Mouse (Mus musculus): ENCODE data around the gene Calcoco1. TPM values are rescaled to one million over a fixed set of nuclear protein-coding genes. Genes with fewer than 3 reads are reported as not detected.

The Calcoco1 gene
- 100 to 1,000 TPM in 1 of 2 experiments, 10 to 100 TPM in 1; 89.5 to 104 TPM for total RNA-seq (2021)
- long read RNA-seq, experiment 1, transcript Calcoco1-201 (15 exons, 2,824 nt), result major isoform, 83 of 111 reads
- long read RNA-seq, experiment 1, partial matches to known transcripts, result 15 of 111 reads
- long read RNA-seq, experiment 1, other reads (novel, unspliced or antisense), result 13 of 111 reads
- long read RNA-seq, experiment 2, transcript Calcoco1-201 (15 exons, 2,824 nt), result major isoform, 110 of 132 reads
- long read RNA-seq, experiment 2, partial matches to known transcripts, result 11 of 132 reads
- long read RNA-seq, experiment 2, other reads (novel, unspliced or antisense), result 7 of 132 reads

DNA sequence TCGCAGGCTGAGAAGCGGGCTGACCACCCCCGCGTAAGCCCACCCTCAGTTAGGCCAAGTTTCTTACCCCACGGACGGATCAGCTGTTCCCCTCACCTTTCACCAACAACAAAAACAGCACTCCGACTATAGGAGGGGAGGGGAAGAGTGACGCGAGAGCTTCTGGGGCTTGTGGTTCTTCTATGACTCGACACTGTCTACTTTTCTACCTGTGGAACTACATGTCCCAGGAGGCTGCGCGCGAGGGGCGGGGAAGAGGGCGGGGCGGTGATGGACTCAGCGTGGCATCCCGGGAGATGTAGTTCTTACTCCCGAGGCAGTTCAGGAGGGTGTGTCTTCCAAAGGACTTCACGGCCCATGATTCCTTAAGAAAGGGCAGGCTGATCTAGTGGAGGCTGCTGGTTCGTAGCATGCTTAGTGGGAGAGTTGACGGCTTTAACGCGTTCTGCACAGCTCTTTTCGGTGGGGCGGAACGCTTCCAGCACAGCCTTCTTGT is at the start of gene Calcoco1:
Gene Calcoco1 (minus strand): TSS at position 199 of the 496 bp plus-strand sequence.
- peak; percentile 93 to 95 for DNase-seq
- intact Hi-C loops (cut with DNase I), result no loop called here

DNA sequence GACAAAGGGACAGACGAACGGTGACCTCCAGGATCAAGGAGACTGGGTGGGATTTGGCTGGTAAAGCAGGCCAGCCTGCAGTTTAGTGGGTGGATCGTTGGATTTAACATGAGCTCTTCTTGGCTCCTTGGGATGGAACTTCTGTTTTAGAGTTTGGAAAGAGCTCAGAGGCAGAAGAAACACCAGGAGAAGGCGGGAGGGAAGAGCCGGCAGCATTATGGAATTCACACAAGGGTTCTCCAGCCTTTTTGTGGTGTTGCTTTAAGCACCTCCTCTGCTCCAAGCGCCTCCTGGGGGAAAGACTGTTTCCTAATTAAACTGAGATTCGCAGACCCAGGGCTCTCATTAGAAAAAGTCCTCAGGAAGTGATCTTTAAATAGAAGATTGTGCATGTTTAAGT is 48.9 kb upstream of the Calcoco1 start:
- DNase-seq, result no peak
- intact Hi-C loops (cut with DNase I), result no loop called here

DNA sequence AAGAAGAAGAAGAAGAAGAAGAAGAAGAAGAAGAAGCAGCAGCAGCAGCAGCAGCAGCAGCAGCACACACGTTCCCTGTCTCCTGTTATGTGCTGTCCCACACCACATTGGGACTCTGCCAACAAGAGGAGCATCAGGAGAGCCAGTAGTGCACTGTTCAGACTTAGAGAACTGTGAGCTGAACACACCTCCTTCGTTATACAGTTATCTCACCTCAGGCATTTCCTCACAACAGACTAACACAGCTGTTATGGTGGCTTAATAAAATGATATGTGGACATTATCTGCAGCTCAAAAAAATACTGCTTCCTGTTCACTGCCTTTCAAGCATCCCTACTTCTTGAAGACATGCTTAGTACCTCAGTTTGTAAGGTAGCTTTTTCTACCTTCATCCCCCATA is 43.2 kb upstream of the Calcoco1 start:
- no peak for DNase-seq
- intact Hi-C loops (cut with DNase I), result no loop called here

DNA sequence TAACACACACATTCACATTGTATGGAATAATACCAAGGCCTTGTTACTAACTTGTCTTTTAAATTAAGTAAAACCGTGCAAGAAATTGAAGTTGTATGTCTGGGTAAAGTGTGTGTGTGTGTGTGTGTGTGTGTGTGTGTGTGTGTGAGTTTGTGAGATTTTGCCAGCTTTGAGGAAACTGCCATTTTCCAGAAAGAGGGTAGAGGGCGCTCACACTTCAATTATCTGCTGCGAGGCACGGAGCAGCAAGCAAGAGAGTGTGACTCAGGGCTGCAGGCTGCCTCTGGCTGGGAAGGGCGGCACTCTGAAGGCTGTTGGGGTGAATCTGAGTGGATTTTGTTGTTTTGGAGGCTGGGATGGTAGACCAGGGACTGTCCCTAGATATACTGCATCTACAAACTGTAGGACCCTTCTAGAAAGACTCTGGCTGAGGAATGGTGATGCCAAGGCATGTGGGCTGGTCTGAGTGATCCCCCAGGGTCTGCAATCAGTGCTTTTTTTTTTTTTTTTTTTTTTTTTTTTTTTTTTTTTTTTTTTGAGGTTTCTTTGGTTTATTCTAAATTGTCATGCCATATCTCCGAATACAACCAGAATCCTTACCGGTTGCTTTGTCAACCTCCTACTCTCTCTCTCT is 39.9 kb upstream of the Calcoco1 start:
- intact Hi-C loops (cut with DNase I), result loop anchor here (5.0 kb wide), 1 partner anchor 210 kb away; no protein-coding TSS in a partner anchor
- DNase-seq, result peak; percentile 29 to 57

DNA sequence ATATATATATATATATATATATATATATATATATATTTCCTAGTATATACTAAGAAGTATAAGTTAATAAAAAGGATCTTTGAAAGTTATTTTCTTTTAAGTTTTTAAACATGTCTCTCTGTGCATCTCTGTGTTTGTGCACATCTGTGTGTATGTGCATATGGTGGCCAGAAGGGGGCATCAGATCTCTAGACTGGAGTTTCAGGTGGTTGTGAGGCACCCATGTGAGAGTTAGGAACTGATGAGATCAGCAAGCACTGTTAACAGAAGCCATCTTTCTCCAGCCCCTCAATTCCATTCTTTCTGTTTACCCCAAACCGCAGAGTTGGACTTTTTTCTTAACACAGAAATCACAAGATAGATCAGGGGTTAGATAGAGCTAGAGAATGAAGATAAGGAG is 35.7 kb upstream of the Calcoco1 start:
- no peak for DNase-seq
- intact Hi-C loops (cut with DNase I), result loop anchor here (5.0 kb wide), 1 partner anchor 420 kb away; no protein-coding TSS in a partner anchor

DNA sequence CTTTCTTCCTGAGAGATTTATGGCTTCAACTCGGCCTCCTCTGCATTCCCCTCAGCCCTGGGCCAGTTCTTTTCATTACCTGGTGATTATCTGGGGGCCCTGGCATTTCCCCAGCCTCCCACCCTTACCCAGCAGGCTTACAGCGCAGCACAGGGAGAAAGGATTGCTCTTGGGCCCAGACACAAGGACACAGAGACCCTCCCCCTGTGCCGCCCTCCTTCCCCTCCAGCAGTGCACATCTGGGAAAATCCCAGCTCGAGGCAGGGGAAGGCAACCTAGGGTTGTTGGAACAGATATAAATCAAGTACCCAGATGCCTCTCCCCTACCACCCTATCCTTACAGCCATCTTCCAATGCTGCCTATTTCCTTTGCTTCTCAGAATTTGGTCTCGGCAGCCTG is 33.1 kb upstream of the Calcoco1 start:
- no peak for DNase-seq
- intact Hi-C loops (cut with DNase I), result loop anchor here (5.0 kb wide), 1 partner anchor 422 kb away; no protein-coding TSS in a partner anchor

DNA sequence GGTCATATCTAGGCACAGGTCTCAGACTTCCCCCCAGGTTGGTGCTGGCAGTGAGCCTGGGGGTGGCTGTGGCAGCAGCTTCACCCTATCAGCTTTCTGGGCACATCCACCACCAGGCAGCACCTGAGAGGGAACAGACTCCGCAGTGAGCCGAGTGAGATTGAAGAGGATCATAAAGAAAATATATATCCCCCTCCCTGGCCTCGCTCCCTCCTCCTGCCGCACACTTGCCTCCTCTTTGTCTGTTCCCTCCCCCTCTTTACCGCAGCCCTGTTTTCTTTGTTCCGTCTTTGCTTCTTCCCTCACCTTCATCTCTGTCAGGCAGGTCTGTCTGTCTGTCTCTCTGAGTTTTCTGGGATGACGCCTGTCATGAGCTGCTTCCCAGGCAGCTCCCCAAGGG is 32.4 kb upstream of the Calcoco1 start:
- intact Hi-C loops (cut with DNase I), result no loop called here
- DNase-seq, result no peak

DNA sequence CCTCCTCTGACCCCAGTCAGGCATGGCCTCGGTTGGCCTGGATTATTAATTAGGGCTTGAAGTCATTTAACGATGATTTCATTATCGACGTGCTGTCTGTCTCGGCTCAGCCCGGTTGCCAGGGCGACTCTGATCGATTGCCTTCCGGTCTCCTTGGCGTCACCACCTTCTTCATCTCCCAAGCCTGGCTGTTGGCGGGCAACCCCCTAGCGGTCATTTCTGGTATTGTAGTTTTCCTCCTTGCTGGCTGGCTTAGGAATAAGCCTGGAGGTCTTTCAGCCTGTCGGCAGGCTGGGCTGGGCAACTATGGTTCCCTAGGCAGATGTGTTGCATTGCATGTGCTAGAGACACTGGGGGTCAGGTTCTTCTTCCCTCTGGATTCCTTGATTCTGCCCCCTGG is 31.2 kb upstream of the Calcoco1 start:
- intact Hi-C loops (cut with DNase I), result no loop called here
- peak; percentile 27 to 64 for DNase-seq

DNA sequence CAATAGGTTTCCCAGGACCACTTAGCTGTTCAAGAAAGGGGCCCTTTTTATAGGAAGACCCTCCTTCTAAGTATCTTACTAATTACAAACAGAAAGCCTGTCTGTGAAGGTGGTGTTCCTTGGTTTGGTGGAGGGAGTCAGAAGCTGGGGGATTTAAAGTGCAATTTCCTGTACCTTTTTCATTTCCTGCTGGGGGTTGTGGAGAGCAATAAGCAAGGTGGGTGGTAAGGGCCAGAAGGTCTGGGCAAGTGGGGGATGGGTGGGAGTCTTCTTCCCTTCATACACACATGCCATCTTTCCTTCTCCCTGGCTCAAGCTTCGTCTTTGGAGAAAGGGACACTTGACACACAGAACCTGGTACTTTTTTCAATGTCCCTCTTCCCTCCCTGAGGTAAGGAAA is 30.2 kb upstream of the Calcoco1 start:
- no peak for DNase-seq
- intact Hi-C loops (cut with DNase I), result no loop called here

DNA sequence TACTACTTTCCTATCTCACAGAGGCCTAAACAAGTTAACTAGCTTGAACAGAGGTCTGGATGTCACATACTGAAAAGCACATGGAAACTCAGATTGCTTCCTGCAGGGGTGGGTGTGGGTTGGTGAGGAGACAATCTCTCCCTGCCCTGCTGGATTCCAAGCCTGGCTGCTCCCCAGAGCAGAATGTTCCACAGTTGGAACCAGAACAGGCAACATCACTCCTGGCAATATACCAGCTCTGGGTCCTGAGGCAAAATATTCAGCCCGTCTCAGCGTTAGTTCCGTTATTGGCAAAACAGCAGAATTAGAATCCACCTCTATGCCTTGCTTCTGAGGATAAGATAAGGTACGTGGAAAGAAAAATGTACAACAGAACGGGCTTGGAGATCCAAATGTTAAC is 28.3 kb upstream of the Calcoco1 start:
- intact Hi-C loops (cut with DNase I), result no loop called here
- DNase-seq, result peak; percentile 37 to 58

DNA sequence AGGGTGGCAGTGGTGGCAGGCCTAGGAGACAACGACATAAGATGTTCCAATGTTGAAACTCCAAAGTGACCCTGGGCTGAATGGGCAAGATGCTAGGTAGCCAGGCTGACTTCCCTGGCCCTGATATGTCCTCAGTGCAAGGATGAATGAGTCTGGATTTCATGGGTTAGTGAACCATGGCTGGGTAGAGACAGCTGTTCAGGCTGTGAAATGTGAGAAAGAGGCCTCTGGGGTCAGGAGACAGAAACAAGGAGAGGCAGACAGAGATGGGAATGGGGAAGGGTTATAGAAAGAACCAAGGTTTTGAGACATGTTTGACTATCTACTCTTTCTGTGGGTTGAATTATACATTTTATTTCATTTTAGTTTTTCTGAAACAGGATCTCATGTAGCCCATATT is 27.1 kb upstream of the Calcoco1 start:
- no peak for DNase-seq
- intact Hi-C loops (cut with DNase I), result no loop called here

DNA sequence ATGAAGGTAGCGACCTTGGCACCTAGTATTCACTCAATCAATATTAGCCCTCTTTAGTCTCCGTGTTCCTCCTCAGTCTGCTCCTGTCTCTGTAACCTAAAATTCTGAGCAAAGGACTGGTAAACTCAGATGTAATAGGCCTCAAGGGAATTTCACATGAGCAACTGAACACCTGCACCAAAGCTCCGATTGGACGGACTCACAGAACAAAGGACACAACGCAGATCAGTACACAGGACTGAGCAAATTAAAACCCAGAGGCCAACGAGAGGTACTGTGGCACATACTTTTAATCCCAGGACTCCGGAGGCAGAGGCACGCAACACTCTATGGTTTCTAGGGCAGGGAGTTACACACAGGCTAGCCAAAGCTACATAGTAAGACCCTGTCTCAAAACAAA is 25.9 kb upstream of the Calcoco1 start:
- intact Hi-C loops (cut with DNase I), result no loop called here
- no peak for DNase-seq

DNA sequence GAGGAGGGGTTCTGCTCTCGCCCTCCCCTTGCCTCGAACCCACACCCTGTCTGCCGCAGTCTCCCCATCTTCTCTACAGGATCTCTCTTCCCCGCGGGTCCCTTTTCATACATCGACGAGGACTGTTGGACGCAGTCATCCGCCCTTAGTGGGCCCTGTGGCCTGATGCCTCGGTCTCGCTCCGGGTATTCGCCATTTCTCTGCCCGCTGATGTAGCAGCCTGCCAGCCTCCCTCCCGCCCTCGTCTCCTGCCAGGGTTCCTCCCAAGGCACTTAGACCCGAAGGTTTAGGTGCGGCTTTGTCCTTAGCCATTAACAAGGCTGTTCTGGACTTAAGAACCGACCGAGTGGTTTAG is 25.3 kb upstream of the Calcoco1 start:
- intact Hi-C loops (cut with DNase I), result no loop called here
- DNase-seq, result peak in 1 of 2 experiments; percentile 25

DNA sequence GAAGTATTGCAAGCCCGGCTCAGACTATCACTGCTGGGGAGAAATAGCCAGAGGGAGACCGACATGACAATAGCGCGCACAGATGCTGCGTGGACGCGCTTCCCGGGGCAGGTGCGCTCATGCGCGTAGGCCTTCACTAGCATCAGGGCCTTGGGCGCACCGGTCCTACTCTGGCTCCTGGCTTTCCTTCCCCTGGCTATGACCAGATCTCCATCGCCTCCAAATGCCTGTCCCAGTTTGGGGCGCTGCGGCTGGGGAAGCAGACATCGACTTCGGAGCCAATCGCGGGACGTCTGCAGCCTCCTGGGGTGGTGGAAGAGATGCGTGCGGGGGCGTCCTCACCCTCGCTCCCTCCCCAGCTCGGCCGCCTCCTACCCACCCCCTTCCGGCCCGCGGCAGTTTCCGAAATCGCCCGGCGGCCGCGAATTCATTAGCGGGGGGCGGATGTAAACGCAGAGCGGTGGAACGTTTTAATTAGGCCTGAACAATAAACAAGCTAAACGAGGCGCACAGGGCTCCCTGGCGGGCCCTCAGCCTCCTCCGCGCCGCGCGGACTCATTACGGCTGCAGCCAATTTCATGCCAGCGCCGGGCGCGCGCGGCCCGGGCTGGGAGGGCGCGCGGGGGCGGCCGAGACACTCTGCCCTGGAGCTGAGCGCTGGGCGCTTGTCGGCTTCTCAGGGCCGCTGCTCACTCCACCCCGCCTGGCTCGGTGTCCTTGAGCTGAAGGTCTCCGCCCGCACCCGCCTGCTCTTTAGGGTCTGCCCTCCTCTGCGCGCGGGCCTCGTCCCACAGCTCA is 24.7 kb upstream of the Calcoco1 start:
- intact Hi-C loops (cut with DNase I), result no loop called here
- peak; percentile 48 to 52 for DNase-seq

DNA sequence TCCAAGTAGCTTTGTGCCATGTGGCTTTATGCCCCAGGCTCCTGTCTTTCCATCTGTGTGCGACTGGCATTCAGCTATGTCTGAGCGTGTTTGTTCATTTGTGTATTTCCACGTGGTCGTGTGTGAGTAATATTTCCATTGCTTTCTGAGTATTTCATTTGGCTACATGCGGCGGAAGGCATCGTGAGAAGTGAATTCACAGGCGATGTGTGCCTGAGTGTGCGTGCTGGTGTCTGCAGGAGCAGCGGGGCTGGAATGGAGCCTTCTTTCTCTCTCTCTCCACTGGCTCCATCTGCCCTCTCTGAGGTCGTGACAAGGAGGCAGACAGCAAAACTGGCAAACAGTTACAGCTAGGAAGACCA is 24.1 kb upstream of the Calcoco1 start:
- intact Hi-C loops (cut with DNase I), result no loop called here
- no peak for DNase-seq

DNA sequence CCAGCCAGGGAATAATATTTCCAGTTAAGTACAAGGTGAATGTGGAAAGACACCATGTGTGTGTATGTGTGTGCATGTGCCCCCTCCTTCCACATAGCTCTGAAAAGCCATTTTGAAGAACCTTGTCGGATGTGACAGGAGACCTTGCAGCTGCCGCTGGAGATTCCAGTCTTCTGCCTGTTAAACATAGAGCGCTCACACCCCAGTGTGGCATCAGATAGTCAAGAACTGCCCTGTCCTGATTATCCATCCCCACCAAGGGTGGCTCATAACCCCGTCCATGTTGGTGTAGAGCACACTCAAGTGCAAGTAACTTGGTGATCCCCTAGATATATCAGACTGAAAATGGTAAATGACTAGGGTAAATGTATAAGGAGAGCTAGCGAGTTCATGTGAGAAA is 23.4 kb upstream of the Calcoco1 start:
- DNase-seq, result no peak
- intact Hi-C loops (cut with DNase I), result no loop called here

DNA sequence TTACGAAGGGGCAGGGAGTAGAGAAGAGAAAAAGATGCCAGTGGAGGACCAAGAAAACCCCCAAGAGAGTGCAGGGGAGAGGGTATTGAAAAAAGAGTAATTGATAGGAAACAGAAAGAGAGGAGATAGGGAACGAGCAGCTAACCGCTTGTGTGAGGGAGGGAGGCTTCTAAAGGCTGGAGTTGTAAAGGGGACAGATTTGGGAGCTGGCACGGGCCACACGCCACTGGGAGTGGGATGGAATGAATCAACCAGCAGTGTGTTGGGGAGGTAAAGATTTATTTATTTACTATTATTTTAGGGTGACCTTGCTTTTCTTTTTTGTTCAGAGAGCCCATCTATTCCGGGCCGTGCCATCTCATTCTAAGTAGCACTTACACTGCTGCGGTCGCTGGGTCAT is 22.9 kb upstream of the Calcoco1 start:
- DNase-seq, result no peak
- intact Hi-C loops (cut with DNase I), result no loop called here

DNA sequence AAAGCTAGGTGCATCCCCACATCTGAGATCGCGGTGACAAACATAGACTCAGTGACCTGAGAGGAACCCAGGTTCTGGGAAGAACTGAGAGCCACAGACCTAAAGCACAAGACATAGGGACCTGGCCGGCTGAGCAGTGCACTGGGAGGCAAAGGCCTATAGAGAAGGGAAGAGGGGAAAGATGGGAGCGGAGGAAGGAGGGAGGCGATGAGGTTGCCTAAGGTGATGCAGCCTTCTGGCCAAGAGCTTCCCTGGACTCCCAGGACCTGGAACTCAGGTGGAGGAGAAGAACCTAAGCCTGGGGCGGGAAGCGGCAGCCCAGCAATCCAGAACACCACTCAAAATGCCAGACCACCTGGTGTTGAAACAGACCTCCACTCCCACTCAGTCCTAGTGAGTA is 22.4 kb upstream of the Calcoco1 start:
- DNase-seq, result no peak
- intact Hi-C loops (cut with DNase I), result no loop called here

DNA sequence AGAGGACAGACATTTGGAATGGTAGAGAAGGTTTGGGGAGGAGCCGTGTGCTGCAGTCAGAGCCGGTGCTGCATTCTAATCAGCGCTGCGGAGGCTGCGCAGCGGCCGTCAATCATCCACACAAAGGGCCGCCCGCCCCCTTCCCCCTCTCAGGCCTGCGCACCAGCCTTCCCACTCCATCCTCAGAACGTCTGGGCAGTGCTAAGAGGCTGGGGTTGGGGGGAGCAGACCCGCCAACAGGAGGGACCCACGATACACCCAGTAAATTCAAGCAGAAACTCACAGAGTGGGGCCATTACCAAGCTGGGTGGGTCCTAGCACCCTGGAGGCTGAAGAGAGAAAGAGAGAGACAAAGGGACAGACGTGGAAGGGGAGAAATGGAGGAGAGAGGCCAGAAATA is 22.0 kb upstream of the Calcoco1 start:
- no peak for DNase-seq
- intact Hi-C loops (cut with DNase I), result no loop called here

DNA sequence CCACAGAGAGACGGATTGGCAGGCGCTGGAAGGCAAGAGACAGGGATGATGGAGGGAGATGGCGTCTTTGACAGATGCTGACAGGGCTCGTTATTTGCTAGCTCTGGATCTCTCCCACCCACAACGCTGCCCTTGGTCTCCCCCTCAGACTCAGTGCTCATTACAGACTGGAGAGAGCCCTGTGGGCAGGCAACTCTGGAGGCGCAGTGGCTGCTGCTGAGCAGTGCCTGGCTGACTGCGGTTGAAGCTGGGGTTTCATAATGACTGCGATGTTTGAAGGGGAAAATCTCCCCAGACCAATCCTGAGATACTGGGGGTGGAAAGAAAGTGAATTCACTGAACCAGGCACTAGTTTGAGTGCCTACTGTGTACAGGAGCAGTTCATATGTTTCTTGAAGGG is 21.2 kb upstream of the Calcoco1 start:
- intact Hi-C loops (cut with DNase I), result no loop called here

DNA sequence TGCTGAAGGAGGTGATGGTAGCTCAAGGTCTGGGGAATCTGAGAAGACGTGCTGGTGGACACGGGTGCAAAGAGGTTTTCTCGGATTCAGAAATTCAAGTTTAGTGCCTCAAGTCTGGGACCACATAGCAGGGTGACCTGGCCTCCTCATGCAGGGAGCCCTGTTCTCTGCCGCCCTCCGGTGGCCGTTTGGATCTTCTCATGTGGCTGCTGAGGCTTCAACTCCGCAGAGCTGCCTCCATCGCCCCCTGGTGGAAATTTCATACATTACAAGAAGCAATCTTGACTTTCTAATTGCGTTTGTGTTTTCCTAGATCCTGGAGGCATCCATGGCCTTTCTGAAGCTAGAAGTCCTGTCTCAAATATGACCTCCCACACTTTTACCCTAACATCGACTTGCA is 20.6 kb upstream of the Calcoco1 start:
- intact Hi-C loops (cut with DNase I), result loop anchor here (1.0 kb wide), 1 partner anchor 44 kb away; no protein-coding TSS in a partner anchor
- DNase-seq, result peak; percentile 91 to 95

More for the DNA sequence above, 21.2 kb upstream of the Calcoco1 start:
- DNase-seq, result no peak

Data from heart, postnatal 14 days (tissue).